Mouse (Mus musculus): ENCODE measurements around the gene Prkn.

The Prkn gene

GRCm38 (mm10) chr17:11765581-11765980, 925.4 kb downstream of the Prkn start:
- no peak for DNase-seq

DNA sequence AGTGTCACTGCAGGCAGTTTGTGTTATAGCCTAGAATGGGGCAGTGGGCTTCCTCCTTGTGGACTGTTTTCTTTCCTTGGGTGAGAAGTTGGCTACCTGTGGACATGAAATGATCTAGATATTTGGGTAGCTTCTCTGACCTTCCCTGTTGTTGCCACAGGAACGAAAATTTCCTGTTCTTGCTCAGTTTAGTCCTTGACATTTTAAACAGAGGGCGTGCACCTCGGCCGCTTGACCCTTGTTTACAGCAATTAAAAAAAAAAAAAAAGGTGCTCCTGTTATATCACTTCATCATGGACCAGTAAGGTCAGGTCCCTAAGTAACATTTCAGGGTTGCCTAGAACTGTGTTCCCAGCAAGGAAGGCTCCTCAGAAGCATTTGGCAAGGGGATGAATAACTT, 927.1 kb downstream of the Prkn start:
- no peak for DNase-seq

DNA sequence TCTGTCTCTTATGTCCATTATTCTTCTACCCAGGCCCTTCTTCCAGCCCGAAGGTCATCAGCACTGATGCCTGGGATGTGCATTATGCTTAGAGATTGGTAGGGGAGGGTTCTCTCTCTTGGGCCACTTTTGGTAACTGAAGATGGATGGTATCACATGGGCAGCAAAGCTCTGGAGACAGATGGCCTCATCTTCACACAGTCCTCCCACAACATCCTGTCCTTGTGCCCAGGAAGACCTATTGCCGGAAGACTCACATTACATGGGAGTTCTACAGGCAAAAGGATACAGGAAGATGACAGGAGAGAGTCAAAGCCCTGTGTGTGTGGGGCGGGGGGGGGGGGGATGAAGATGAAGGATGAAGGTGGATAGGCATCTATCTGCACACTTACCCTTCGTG, 928.2 kb downstream of the Prkn start:
- no peak for DNase-seq

DNA sequence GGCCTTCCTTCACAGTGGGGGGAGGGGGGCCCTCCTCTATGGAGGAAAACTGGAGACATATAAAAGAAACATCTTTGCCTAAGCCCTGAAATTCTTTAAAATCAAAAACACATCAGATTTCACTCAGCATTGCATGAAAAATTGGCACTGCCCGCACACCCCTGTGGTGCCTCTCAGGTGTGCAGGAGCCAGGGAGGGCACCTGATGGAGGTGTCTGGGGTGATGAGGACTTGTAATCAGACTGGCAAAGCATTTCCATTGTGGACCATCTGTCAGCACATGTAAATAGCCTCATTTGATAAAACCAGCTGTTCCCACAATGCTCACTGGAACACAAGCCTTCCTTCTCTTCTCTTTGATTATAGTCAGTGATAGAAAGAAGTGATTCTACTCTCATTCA, 928.8 kb downstream of the Prkn start:
- DNase-seq, result no peak

DNA sequence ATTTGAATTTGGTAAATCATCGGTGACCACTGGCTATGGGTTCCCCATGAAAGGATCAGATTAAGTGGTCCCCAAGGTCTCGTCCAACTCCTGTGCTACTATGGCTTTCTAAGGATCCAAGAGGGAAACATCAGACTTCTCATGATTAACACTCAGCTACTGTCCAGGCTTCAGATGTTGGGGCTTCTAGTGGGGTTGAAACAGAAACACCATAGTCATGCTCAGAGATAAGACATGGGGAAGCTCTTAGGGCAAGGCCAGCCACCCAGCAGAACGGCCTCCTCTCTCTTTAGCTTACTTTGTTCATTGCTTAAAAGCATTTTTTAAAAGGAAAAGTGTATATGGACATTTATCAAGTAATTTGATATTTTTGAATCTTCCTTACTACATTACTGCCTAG, 929.3 kb downstream of the Prkn start:
- no peak for DNase-seq

GRCm38 (mm10) chr17:11779547-11779946, 939.4 kb downstream of the Prkn start:
- DNase-seq, result no peak

DNA sequence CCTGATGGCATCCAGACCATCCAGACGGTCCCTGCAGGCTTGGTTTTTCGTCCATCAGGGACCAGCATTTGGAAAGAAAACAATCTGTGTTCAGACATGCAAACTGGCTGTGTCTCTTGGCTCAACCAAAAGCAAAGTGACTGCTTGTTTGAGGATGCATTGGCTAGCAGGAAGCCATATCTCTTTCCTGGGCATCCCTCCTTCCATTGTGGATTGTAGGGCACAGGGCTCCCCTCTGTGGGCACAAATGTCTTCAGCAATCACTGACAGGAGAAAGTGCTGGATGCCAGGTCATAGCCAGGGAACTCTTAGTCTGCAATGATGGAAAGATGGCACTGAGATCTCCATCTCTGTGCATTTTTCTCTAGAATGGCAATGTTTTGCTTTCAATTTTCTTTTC, 939.8 kb downstream of the Prkn start:
- no peak for DNase-seq

DNA sequence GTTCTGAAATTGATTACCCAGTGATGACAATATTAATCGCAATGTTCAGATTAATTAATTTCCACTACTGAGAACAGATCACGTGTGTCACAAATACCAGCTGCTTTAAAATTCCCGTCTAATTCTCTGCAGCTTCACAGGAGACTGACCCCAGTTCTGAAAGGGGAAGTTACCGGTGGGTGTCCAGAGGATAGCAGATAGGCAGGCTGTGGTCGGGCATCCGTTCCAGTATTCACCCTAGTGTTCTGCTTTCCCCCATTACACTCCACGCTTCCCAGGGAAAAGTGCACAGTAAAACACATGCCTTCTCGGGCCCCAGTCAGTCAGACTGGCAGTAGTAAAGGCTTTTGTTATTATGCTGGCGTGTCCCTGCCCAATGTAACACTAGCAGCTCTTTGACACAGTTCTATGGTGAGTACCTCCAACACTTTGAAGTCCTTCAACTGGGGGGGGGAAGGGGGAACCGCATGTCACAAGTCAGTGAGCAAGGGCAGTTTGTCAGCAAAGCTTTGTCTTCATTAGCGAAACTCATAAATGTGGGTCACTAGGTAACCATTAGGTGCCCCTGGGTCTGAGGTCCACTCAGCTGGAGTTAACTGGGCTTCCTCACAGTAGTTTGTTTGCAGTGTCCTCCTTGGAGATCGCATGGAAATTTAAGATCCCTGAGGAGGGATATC, 940.8 kb downstream of the Prkn start:
- no peak for DNase-seq

- DNase-seq, result no peak
Measured at GRCm38 (mm10) chr17:11788270-11788936, 948.2 kb downstream of the Prkn start.

GRCm38 (mm10) chr17:11795979-11796378, 955.8 kb downstream of the Prkn start:
- DNase-seq, result no peak

- DNase-seq, result no peak
Measured at GRCm38 (mm10) chr17:11801226-11801625, 961.0 kb downstream of the Prkn start.

DNA sequence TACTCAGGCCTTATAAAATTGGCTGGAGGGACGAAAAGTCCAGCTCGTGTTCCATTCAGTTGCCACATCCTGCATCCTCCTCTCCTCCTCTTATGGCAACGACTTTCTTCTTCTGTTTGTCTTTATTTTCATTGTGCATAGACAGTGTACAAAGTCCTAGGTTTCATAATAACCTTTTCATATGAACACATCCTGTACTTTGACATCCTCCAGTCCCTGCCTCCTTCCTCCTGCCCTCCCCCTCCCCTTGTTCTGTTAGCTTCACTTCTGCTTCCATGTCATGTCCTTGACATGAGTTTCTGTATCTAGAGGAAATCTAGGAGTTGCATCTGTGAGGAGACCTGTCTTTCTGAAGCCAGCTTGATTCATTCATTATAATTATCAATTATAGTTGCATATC, 967.1 kb downstream of the Prkn start:
- DNase-seq, result no peak

DNA sequence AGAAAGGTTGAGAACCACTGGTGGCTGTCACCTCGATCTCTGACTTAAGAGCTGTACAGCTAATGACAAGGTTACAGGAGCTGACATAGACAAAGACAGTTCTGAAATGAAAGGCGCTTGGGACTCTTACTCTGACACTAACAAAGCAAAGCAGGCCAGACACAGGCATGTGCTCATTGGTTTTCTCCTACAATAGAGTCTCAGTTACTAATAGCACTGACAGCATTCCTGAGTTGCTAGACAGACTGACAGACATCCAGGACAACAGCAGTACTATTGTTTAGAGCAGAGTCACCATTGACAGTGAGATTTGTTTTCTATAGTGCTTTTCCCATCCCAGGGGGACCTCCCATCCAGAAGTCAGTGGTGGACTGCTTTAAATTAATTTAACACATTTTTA, 977.7 kb downstream of the Prkn start:
- DNase-seq, result no peak

DNA sequence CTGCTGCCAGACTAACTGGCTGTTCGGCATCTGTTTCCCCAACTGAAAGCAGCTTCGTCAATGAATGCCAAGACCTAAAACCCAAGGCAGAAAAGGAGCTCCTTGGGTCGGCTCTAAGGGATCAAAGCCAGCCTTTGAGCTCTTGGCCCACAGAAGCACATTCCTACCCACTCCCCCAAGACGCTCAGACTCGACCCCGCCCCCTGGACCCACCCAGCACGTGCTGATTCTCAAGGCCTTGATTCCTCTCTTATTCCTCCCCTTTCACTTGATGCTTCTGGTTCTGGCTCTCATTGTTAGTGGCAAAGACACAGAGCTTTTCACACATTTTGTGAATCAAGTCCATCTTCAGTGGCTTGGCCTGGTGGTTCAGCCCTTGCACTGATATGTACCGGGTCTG, 979.3 kb downstream of the Prkn start:
- DNase-seq, result no peak

DNA sequence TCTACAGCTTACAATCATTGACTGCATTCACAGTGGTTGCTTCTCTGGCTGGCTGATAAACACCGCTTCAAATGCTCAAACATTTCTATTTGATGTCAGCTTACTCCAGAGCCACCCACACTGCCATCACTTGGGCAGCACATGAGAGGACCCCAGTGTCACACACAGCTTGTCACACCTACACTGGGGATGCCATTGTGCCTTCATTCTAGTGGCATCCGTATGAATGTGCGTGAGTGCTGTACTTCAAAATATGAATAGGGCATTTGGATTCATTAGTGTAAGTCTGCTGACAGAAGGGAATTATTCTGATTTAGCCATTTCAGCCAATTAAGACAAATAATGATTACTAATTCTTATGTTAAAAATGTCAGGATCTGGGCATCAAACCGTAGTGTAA, 980.6 kb downstream of the Prkn start:
- no peak for DNase-seq

- DNase-seq, result no peak
Measured at GRCm38 (mm10) chr17:11829501-11829900, 989.3 kb downstream of the Prkn start.

DNA sequence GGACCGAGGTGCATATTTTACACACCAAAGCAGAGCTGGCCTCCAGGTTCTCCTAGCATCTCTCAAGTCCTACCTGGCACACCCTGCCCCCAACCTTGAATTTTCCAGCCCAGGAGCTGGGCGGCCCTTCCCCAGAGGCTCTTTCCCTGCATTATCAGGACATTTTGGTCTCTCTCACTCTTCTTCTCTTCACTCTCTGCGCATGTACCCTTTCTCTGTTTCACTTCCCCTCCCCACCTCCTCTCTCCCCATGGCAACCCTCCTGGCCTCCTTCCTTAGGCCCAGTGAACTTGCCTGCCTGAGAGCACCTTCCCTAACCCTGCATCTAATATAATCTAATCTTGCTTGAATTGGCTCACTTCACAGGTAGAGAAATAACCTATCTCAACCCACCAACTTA, 996.9 kb downstream of the Prkn start:
- no peak for DNase-seq

- DNase-seq, result no peak
Measured at GRCm38 (mm10) chr17:11844436-11844835, 1004.3 kb downstream of the Prkn start.

DNA sequence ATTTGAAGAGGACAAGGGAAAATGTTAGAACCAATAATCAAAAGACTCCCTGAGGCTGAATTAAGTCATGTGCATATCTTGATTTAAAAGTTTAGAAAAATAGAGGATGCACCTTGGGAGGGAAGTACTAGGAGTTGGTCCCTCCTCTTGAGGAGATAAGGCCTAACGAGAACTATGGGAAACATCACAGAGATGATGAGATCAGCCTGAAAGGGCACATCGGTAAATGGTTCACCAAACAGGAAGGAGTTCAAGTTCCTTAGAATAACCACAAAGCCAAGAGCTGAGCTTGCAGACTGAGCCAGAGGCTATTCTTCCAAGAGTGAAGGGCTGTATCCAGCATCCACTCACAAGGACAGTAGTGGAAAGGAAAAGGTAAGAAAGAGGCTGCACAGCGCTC, 1004.8 kb downstream of the Prkn start:
- DNase-seq, result no peak

DNA sequence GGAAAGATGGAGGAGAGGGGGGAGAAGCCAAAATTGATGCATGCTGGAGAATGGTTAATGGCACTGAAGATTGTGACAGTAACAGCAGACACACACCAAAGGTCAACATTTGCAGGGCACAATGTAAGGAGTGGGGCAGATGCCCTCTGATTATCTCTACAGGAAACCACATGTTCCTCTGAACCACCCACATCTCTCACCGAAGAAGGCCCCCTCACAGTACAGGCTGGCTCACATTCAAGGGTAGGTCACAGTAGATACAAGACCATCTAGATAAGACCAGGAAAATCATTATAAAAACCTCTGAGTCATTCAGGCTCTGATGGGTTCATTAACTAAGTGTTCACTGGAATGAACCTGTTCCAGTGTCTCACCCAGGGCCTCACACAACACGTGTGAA, 1005.3 kb downstream of the Prkn start:
- DNase-seq, result no peak

DNA sequence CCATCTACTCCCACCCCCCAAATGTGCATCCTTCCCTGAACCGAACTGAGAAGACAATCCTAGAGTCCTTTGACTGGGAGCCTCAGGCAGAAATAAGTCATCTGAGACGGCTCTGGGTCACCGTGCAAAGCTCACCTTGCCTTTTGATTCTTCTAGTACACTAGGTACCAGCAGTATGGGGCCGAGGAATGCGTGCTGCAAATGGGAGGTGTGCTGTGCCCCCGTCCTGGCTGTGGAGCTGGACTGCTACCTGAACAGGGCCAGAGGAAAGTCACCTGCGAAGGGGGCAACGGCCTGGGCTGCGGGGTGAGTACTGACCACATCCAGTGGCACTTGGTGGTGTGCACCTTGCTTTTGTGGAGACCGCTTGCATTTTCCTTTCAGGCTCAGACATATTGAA, 1014.4 kb downstream of the Prkn start:
- DNase-seq, result no peak

DNA sequence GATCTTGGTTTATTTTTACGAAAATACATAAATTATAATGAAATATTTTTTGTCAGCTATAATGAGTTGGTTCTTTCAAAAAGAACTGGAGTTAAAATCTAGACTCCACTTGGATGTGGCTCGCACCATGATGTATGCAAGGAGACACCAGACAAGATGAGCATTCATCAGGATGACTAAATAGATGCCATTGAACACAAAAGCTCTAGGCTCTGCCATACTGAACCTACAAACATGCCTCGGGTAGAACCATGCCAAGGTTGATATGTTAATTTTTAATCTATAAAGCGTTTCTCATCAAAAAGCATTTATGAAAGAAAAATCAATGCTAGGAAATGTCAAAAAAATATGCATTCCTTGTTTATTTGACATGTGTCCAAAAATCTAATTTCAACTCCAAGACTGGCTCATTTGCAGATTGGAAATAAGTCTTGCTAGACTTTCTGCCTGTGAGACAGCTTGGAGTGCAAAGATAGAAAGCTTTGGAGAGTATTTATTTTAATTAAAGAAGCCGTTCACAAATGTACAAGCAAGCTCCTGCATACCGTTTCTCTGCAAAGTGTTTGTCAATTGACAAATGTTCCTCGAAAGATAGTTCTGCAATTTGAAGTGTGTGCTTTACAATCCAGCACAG, 1018.7 kb downstream of the Prkn start:
- DNase-seq, result no peak

DNA sequence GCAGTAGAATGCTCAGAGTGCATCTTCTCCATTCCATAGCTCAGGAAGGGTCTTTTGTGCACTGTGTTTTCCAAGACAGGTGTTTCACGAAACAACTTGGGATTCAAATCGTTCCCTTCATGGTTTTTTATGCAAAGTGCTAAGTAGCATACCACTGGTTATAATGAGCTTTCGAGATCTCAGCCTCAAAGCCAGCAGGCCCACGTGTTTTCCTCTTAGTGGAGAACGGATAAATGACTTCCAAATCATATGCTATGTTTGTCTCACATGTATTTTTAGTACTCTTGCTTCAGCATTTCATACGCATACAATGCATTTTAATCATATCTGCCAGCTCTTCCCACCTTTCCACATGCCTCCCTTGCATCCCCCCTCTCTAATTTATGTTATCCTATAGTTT, 1021.0 kb downstream of the Prkn start:
- DNase-seq, result no peak

DNA sequence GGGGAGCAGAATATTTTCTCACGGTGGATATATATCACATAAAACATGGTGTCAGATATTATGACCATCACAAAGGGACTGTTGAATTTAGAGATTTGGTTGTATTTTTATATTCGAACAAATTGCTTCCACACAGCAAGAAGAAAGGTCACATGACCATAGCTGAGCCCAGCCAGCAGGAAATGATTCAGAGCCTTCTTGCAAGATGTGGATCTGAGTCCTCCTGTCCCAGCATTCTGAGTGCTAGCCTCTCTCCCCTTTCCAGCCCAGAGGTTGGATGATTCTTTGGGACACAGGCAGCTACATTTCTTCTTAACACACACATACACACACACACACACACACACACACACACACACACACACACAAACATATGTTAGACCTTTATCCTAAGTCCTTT, 1022.2 kb downstream of the Prkn start:
- DNase-seq, result no peak

GRCm38 (mm10) chr17:11863017-11863416, 1022.8 kb downstream of the Prkn start:
- DNase-seq, result no peak

Data from spleen, adult 18-20 months (tissue).